Mouse (Mus musculus): ENCODE results near the gene Sbno1. TPM values are rescaled to one million over a fixed set of nuclear protein-coding genes. Genes with fewer than 3 reads are reported as not detected.

Gene Sbno1
- total RNA-seq (2014; rRNA removed) (41.0 and 54.5 TPM in 2 replicates), polyA plus RNA-seq (2015; fragmentation: Nextera tagmentation; extraction: Ambion mirVana) (68.9 and 80.4 TPM in 2 replicates)

- Histone ChIP-seq H3K9ac (replicated peaks; ENCODE audit: low read length, poor library complexity, severe bottlenecking) (peak within 1 kb of the TSS; percentile 68), H3K27ac (ENCODE audit: low read depth, low read length) (peak within 1 kb of the TSS; percentile 95), H3K27me3 (ENCODE audit: insufficient read depth, low read length) (no peaks in the 10 kb centered on the region), H3K36me3 (ENCODE audit: insufficient read depth, low read length) (peaks cover 2% of the 10 kb centered on the region; the same call in 1 of the 2 replicates), H3K4me1 (ENCODE audit: insufficient read depth, low read length) (no peaks in the 10 kb centered on the region), H3K4me2 (ENCODE audit: low read depth, low read length, poor library complexity, severe bottlenecking) (peak within 1 kb of the TSS; percentile 84), H3K9me3 (ENCODE audit: low read length) (no peaks in the 10 kb centered on the region), H3K4me3 (ENCODE audit: low read depth, low read length) (peak within 1 kb of the TSS; percentile 67)
- ATAC-seq (ENCODE audit: low FRiP score) = peak; percentile 95
- peak; percentile 96 for DNase-seq (ENCODE audit: low spot score)
- TF ChIP-seq CTCF (IDR thresholded peaks at IDR 0.05) = peak; percentile 46
- WGBS = under 1% methylated on average over 35 of the region's 81 CpGs
These were observed at the start of gene Sbno1 for GRCm38 (mm10) chr5:124425412-124426259. TSS of gene Sbno1 (minus strand) at chr5:124426001.

GRCm38 (mm10) chr5:124470591-124471171, 44.9 kb upstream of the Sbno1 start:
- Histone ChIP-seq H3K4me3 (ENCODE audit: low read depth, low read length) (no peak overlapping the region), H3K9me3 (ENCODE audit: low read length) (no peaks in the 10 kb centered on the region), H3K27ac (ENCODE audit: low read depth, low read length) (no peak overlapping the region), H3K36me3 (ENCODE audit: insufficient read depth, low read length) (peaks cover 17% of the 10 kb centered on the region), H3K4me2 (ENCODE audit: low read depth, low read length, poor library complexity, severe bottlenecking) (no peak overlapping the region), H3K4me1 (ENCODE audit: insufficient read depth, low read length) (no peaks in the 10 kb centered on the region), H3K9ac (replicated peaks; ENCODE audit: low read length, poor library complexity, severe bottlenecking) (no peak overlapping the region), H3K27me3 (ENCODE audit: insufficient read depth, low read length) (no peaks in the 10 kb centered on the region)
- no peak for TF ChIP-seq CTCF (IDR thresholded peaks at IDR 0.05)
- 84% methylated on average over 6 of the region's 6 CpGs for WGBS
- DNase-seq (ENCODE audit: low spot score) (no peak), ATAC-seq (ENCODE audit: low FRiP score) (no peak)

- H3K4me1 ChIP-seq (ENCODE audit: insufficient read depth, low read length) = no peaks in the 10 kb centered on the region
- no peak for DNase-seq (ENCODE audit: low spot score)
- peaks cover 17% of the 10 kb centered on the region for H3K36me3 ChIP-seq (ENCODE audit: insufficient read depth, low read length)
- H3K4me3 ChIP-seq (ENCODE audit: low read depth, low read length) = no peak overlapping the region
- no peak overlapping the region for H3K27ac ChIP-seq (ENCODE audit: low read depth, low read length)
- no peaks in the 10 kb centered on the region for H3K9me3 ChIP-seq (ENCODE audit: low read length)
- H3K4me2 ChIP-seq (ENCODE audit: low read depth, low read length, poor library complexity, severe bottlenecking) = no peak overlapping the region
- ATAC-seq (ENCODE audit: low FRiP score) = no peak
- no peak overlapping the region for H3K9ac ChIP-seq (replicated peaks; ENCODE audit: low read length, poor library complexity, severe bottlenecking)
- no peaks in the 10 kb centered on the region for H3K27me3 ChIP-seq (ENCODE audit: insufficient read depth, low read length)
- WGBS = 94% methylated on average over 6 of the region's 6 CpGs
- no peak for TF ChIP-seq CTCF (IDR thresholded peaks at IDR 0.05)
These were observed 43.7 kb upstream of the Sbno1 start for GRCm38 (mm10) chr5:124469486-124469885.

GRCm38 (mm10) chr5:124468365-124468764, 42.6 kb upstream of the Sbno1 start:
- Histone ChIP-seq H3K36me3 (ENCODE audit: insufficient read depth, low read length) (peaks cover 19% of the 10 kb centered on the region), H3K4me2 (ENCODE audit: low read depth, low read length, poor library complexity, severe bottlenecking) (no peak overlapping the region), H3K9me3 (ENCODE audit: low read length) (no peaks in the 10 kb centered on the region), H3K4me3 (ENCODE audit: low read depth, low read length) (no peak overlapping the region), H3K4me1 (ENCODE audit: insufficient read depth, low read length) (no peaks in the 10 kb centered on the region), H3K9ac (replicated peaks; ENCODE audit: low read length, poor library complexity, severe bottlenecking) (no peak overlapping the region), H3K27ac (ENCODE audit: low read depth, low read length) (no peak overlapping the region), H3K27me3 (ENCODE audit: insufficient read depth, low read length) (no peaks in the 10 kb centered on the region)
- no peak for DNase-seq (ENCODE audit: low spot score)
- TF ChIP-seq CTCF (IDR thresholded peaks at IDR 0.05) = no peak
- ATAC-seq (ENCODE audit: low FRiP score) = no peak
- WGBS = 89% methylated on average over 7 of the region's 7 CpGs

- Histone ChIP-seq H3K4me3 (ENCODE audit: low read depth, low read length) (no peak overlapping the region), H3K4me2 (ENCODE audit: low read depth, low read length, poor library complexity, severe bottlenecking) (no peak overlapping the region), H3K27me3 (ENCODE audit: insufficient read depth, low read length) (no peaks in the 10 kb centered on the region), H3K36me3 (ENCODE audit: insufficient read depth, low read length) (peaks cover 22% of the 10 kb centered on the region), H3K9ac (replicated peaks; ENCODE audit: low read length, poor library complexity, severe bottlenecking) (no peak overlapping the region), H3K9me3 (ENCODE audit: low read length) (no peaks in the 10 kb centered on the region), H3K4me1 (ENCODE audit: insufficient read depth, low read length) (no peaks in the 10 kb centered on the region), H3K27ac (ENCODE audit: low read depth, low read length) (no peak overlapping the region)
- no peak for TF ChIP-seq CTCF (IDR thresholded peaks at IDR 0.05)
- no peak for ATAC-seq (ENCODE audit: low FRiP score)
- DNase-seq (ENCODE audit: low spot score) = no peak
- 93% methylated on average over 1 of the region's 1 CpGs for WGBS
These were observed 42.0 kb upstream of the Sbno1 start for GRCm38 (mm10) chr5:124467766-124468165.

- Histone ChIP-seq H3K27ac (ENCODE audit: low read depth, low read length) (no peak overlapping the region), H3K36me3 (ENCODE audit: insufficient read depth, low read length) (peaks cover 32% of the 10 kb centered on the region), H3K9me3 (ENCODE audit: low read length) (no peaks in the 10 kb centered on the region), H3K4me2 (ENCODE audit: low read depth, low read length, poor library complexity, severe bottlenecking) (no peak overlapping the region), H3K9ac (replicated peaks; ENCODE audit: low read length, poor library complexity, severe bottlenecking) (no peak overlapping the region), H3K27me3 (ENCODE audit: insufficient read depth, low read length) (no peaks in the 10 kb centered on the region), H3K4me3 (ENCODE audit: low read depth, low read length) (no peak overlapping the region), H3K4me1 (ENCODE audit: insufficient read depth, low read length) (no peaks in the 10 kb centered on the region)
- DNase-seq (ENCODE audit: low spot score) = no peak
- no peak for ATAC-seq (ENCODE audit: low FRiP score)
- TF ChIP-seq CTCF (IDR thresholded peaks at IDR 0.05) = no peak
These were observed 39.1 kb upstream of the Sbno1 start for GRCm38 (mm10) chr5:124464905-124465304.
